Mouse (Mus musculus): ENCODE measurements at regions not wholly inside any gene's neighbourhood (a gene's known extent, or its start where the extent isn't known, plus 50 kb on each side); places are given as distances from the start of the nearest gene placed in this dataset.
A peak's percentile ranks its signal among the peaks of the same experiment; 100 is the strongest.

- intact Hi-C loops (cut with DNase I), result no loop called here
- DNase-seq, result no peak
Observed at GRCm38 (mm10) chr10:126070984-126071713, 105.2 kb downstream of the Lrig3 start.

DNA sequence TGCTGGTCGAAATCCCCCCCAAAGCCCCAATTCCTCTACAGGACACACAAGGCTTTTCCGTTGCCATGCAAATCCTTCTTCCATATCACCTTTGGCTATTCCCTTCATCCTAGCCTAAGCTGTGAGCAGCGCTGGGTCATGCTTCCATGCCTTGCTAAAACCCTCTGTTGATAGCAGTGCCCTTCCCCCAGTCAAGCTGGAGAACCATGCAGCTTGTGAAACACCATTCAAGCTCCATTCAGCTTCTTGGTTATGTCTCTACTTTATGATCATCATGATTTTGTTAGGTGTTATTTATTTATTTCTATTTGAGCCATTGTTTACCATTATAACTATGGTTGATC is 105.7 kb downstream of the Lrig3 start:
- no peak for DNase-seq
- intact Hi-C loops (cut with DNase I), result no loop called here

GRCm38 (mm10) chr10:126077313-126077966 is 111.5 kb downstream of the Lrig3 start:
- intact Hi-C loops (cut with DNase I), result no loop called here

DNA sequence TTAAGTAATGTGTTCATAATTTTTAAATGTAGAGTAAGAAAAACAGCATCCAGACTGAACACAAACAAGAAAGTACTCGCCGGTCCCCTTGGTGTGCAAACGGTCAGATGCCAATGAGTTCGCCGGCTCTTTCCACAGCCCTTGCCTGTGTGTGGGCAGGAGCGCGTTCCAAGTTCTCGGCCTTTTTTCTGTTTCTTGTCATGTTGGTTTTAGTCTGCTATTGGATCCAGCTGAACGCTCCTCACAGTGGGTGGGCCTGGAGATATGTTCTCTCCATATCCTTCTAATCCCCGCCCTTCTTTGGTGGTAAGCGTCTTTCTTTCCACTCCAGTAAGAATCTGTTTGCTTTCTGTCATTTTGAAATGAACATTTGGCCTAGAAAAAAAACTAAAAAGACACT is 116.6 kb downstream of the Lrig3 start:
- no peak for DNase-seq
- intact Hi-C loops (cut with DNase I), result no loop called here

More at GRCm38 (mm10) chr10:126077313-126077966, 111.5 kb downstream of the Lrig3 start:
- no peak for DNase-seq

DNA sequence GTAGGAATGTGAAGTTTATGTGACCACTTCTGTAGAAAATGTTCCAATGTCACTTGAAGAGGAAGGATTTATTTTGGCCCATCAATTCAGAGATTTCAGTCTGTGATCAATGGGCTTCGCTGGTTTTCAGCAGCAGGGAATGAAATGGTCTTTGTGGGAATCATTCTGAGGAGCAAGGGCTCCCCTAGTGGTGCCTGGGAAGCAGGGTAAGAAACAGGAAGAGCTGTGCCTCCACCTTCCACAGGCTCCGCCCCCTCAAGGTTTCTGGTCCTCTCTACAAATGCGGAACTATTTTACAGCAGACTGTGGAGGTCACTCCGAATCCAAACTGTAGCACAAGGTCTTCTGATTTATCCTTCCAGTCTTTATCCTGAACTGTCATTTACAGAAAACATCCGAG is 120.7 kb downstream of the Lrig3 start:
- no peak for DNase-seq
- intact Hi-C loops (cut with DNase I), result no loop called here

GRCm38 (mm10) chr10:126094238-126094880 is 128.4 kb downstream of the Lrig3 start:
- no peak for DNase-seq
- intact Hi-C loops (cut with DNase I), result no loop called here

DNA sequence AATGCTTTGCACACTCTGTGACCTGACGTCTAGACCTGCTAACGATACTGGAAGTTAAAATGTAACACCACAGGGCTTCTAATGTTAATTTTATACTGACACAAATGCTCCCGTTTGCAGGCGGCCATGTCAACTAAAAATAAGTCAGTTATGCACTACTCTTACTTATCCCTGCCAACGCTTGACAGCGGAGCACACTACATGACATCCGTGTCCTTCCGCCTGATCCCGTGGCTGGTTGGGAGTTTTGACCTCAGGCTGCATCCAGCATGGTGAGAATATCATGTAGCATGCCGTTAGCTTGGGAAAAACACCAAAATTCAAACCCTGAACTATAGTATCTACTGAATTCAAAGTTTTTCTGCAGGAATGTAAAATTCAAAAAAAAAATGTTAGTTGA is 131.9 kb downstream of the Lrig3 start:
- DNase-seq, result no peak
- intact Hi-C loops (cut with DNase I), result no loop called here

GRCm38 (mm10) chr10:126102876-126103275 is 136.9 kb downstream of the Lrig3 start:
- DNase-seq, result peak in 1 of 2 experiments; percentile 5
- intact Hi-C loops (cut with DNase I), result no loop called here

- intact Hi-C loops (cut with DNase I), result no loop called here
- no peak for DNase-seq
Observed at GRCm38 (mm10) chr10:126113106-126113505, 147.1 kb downstream of the Lrig3 start.

DNA sequence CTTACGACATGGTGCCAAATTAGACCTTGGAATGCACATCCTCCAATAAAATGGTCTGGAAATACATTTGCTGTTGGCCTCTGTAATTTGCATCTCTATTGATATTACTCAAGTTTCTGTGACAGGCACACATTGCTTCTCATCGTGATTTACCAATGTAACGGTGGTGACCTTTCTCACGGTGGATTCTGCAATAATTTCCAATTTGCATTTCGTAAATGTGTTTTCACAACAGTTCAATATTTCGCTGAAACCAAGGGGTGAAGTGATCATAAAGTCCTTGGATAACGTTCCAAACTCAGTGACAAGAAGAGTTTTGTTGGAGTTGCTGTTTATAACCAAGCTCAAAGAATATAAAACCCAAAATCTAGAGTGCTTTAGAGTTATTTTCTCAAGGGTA is 149.4 kb downstream of the Lrig3 start:
- intact Hi-C loops (cut with DNase I), result no loop called here
- no peak for DNase-seq

DNA sequence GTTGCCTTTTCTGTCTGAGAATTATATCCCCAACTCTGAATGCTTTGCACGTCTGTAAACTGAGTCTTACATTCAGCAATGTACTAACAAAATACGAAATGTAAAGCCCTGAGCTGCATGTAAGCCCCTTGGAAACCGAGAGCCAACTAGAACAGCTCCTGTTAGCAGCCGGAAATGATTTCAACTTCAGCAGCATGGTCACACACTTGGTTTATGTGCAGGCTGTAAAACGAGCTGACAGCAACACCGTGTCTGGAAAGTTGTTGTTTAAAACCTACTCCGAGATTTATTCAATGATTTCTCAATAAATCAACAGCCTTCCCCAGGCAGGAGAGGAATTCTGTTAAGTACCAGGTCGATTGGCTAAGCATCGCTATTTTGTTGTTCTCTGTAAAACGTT is 155.7 kb downstream of the Lrig3 start:
- intact Hi-C loops (cut with DNase I), result loop anchor here (10.0 kb wide), 1 partner anchor 397 kb away; no protein-coding TSS in a partner anchor

GRCm38 (mm10) chr10:126122504-126122903 is 156.5 kb downstream of the Lrig3 start:
- intact Hi-C loops (cut with DNase I), result loop anchor here (10.0 kb wide), 1 partner anchor 398 kb away; no protein-coding TSS in a partner anchor
- no peak for DNase-seq

More for the DNA sequence above, 155.7 kb downstream of the Lrig3 start:
- no peak for DNase-seq

DNA sequence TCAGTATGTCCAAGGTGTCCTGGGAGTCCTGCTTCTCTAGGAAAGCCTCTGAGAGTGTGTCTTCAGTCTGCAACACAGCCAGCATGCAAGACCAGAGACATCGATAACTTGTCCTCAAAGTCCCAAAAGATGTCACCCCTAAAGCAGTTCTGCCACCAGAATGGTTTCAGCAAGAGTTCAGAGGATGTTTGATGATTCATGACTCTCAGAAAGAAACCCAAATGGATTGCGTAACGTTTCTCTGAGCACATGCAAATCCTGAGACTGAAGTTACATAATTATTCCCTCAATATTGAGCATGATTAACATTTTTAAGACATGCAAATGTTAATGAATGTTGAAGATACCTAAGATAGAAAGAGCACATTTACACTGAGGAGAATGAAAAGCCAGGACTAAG is 167.2 kb downstream of the Lrig3 start:
- no peak for DNase-seq
- intact Hi-C loops (cut with DNase I), result no loop called here

DNA sequence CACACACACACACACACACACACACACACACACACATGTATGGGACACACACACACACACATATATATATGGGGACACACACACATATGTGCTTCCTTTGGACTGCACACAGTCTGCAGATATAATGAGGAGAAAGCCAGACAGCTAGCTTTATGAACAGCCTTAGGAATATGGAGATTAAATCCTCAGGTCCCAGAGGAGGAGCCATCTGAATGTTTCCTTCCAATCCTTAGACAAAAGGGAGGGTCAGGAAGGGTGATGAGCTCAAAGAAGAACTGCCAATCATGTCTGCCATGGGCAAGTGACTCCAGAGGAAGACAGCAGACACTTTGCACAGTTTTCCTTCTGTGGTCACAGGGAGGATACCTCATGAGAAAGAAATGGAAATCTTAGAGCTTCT is 168.0 kb downstream of the Lrig3 start:
- intact Hi-C loops (cut with DNase I), result no loop called here
- DNase-seq, result no peak

GRCm38 (mm10) chr10:126138585-126138984 is 172.6 kb downstream of the Lrig3 start:
- DNase-seq, result no peak
- intact Hi-C loops (cut with DNase I), result no loop called here

DNA sequence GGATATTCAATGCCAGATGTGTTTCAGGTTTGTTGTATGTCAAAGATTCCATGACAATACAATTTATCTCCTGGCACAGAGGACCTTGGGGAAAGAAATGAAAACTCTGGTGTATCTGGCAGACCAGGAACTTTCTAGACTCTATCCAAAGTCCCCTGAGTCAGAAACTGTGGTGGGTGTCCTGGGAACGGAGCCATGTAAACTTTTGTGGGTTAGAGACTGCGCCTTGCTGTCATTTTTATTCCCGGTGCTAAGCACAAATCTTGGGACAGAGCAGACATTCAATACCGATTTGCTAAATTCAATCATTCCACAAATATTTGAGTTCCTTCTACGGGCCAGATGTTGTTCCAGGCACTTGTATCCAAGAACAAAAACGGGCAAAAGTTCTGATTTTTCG is 175.6 kb downstream of the Lrig3 start:
- intact Hi-C loops (cut with DNase I), result no loop called here
- DNase-seq, result peak in 1 of 2 experiments; percentile 17

- intact Hi-C loops (cut with DNase I), result no loop called here
- peak; percentile 57 to 68 for DNase-seq
Observed at GRCm38 (mm10) chr10:126143833-126144232, 177.9 kb downstream of the Lrig3 start.

DNA sequence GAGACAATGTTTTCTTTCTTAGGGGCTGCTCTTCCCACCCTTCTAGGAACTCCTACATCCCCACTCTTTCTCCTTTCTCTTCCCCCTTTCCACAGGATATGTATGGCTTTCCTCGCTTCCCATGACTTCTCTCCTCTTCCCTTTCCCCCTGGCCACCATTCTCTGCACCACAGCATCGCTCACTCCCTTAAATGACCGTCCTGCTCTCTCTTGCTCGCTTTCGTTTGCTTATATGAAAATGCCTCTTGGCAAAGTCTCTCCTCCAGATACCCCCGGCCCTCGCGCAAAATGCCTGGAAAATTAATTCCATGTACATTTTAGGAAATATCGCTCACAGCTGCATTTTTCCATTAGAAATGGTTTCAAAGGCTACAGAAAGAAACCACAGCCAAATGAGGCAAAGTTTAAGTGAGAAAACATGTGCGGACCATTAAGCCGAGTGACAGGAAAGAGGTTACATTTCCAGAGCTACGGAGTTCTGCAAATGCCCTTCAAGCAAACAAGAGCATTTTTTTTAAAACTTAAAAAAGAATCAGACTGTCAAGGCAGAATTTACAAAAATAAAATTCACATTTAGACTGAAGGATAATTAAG is 178.7 kb downstream of the Lrig3 start:
- DNase-seq, result no peak
- intact Hi-C loops (cut with DNase I), result no loop called here

- DNase-seq, result peak in 1 of 2 experiments; percentile 37
- intact Hi-C loops (cut with DNase I), result no loop called here
Observed at GRCm38 (mm10) chr10:126157300-126157699, 191.3 kb downstream of the Lrig3 start.

DNA sequence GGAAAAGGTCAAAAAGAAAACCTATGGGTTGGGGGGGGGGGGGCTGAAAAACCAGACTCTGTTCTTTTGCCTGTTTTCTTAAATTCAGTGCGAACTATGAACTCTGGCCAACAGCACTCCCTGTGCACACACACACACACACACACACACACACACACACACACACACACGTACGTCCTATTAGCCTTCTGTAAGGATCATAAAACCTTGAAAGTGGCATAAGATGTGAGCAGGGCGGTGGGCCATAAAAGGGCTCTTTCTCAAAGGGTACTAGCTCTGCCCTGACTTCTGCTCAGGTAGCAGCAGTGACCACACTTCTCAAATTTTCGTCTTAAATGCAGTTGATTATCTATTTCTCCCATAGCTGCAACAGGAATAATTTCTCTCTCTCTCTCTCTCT is 199.2 kb downstream of the Lrig3 start:
- intact Hi-C loops (cut with DNase I), result loop anchor here (5.0 kb wide), 1 partner anchor 167 kb away; no protein-coding TSS in a partner anchor
- DNase-seq, result no peak

Measured in gastrocnemius, postnatal 36 days (tissue).